Mouse (Mus musculus): ENCODE measurements around the gene Osbpl10.
A peak's percentile ranks its signal among the peaks of the same experiment; 100 is the strongest.
"Not testable (repeated sequence)": the region's sequence is repeated elsewhere in the genome, so short reads cannot be mapped to it uniquely, and the experiment has no call there.

Gene Osbpl10

GRCm38 (mm10) chr9:114978281-114979111, at the start of gene Osbpl10:
Gene Osbpl10 (plus strand): TSS chr9:114978569.
- DNase-seq (ENCODE audit: low read depth, low spot score), result peak; percentile 67

GRCm38 (mm10) chr9:114930464-114931090, 47.8 kb upstream of the Osbpl10 start:
- peak; percentile 83 for DNase-seq (ENCODE audit: low read depth, low spot score)

- DNase-seq (ENCODE audit: low read depth, low spot score), result no peak
Measured at GRCm38 (mm10) chr9:114932607-114933006, 45.8 kb upstream of the Osbpl10 start.

GRCm38 (mm10) chr9:114933037-114933722, 45.2 kb upstream of the Osbpl10 start:
- DNase-seq (ENCODE audit: low read depth, low spot score), result no peak

- peak; percentile 95 for DNase-seq (ENCODE audit: low read depth, low spot score)
Measured at GRCm38 (mm10) chr9:114933723-114934171, 44.6 kb upstream of the Osbpl10 start, which contains the start of gene Gpd1l. Gene Gpd1l (minus strand): TSS chr9:114933987.

GRCm38 (mm10) chr9:114934231-114934630, 44.1 kb upstream of the Osbpl10 start:
- DNase-seq (ENCODE audit: low read depth, low spot score), result no peak

GRCm38 (mm10) chr9:114935321-114935720, 43.0 kb upstream of the Osbpl10 start:
- no peak for DNase-seq (ENCODE audit: low read depth, low spot score)

- no peak for DNase-seq (ENCODE audit: low read depth, low spot score)
Measured at GRCm38 (mm10) chr9:114936687-114937086, 41.7 kb upstream of the Osbpl10 start.

- DNase-seq (ENCODE audit: low read depth, low spot score), result no peak
Measured at GRCm38 (mm10) chr9:114944642-114945041, 33.7 kb upstream of the Osbpl10 start.

GRCm38 (mm10) chr9:114945576-114945975, 32.8 kb upstream of the Osbpl10 start:
- DNase-seq (ENCODE audit: low read depth, low spot score), result no peak

GRCm38 (mm10) chr9:114948395-114948794, 30.0 kb upstream of the Osbpl10 start:
- no peak for DNase-seq (ENCODE audit: low read depth, low spot score)

- no peak for DNase-seq (ENCODE audit: low read depth, low spot score)
Measured at GRCm38 (mm10) chr9:114952866-114953265, 25.5 kb upstream of the Osbpl10 start.

- no peak for DNase-seq (ENCODE audit: low read depth, low spot score)
Measured at GRCm38 (mm10) chr9:114955340-114955739, 23.0 kb upstream of the Osbpl10 start.

GRCm38 (mm10) chr9:114956945-114957344, 21.4 kb upstream of the Osbpl10 start:
- no peak for DNase-seq (ENCODE audit: low read depth, low spot score)

GRCm38 (mm10) chr9:114960043-114960789, 18.2 kb upstream of the Osbpl10 start:
- DNase-seq (ENCODE audit: low read depth, low spot score), result peak; percentile 79

GRCm38 (mm10) chr9:114960844-114961243, 17.5 kb upstream of the Osbpl10 start:
- no peak for DNase-seq (ENCODE audit: low read depth, low spot score)

- DNase-seq (ENCODE audit: low read depth, low spot score), result no peak
Measured at GRCm38 (mm10) chr9:114964093-114964492, 14.3 kb upstream of the Osbpl10 start.

- not testable (repeated sequence) for DNase-seq (ENCODE audit: low read depth, low spot score)
Measured at GRCm38 (mm10) chr9:114966286-114966685, 12.1 kb upstream of the Osbpl10 start.

- no peak for DNase-seq (ENCODE audit: low read depth, low spot score)
Measured at GRCm38 (mm10) chr9:114977461-114978280, 698 bp upstream of the Osbpl10 start.

- no peak for DNase-seq (ENCODE audit: low read depth, low spot score)
Measured at GRCm38 (mm10) chr9:114979969-114980368, 1.6 kb downstream of the Osbpl10 start.

Measured in skeletal muscle tissue, adult 2 months (tissue).